Mouse (Mus musculus) Patski (cell line): Measurements from ENCODE around the gene Ing2. TPM values are rescaled to one million over a fixed set of nuclear protein-coding genes. Genes with fewer than 3 reads are reported as not detected.

Source experiments
- ATAC-seq: fragments of 100-300 bp; one replicate; pipeline ENCODE4 v1.8.0; 2021
- CTCF ChIA-PET: fragments of 350-600 bp; sonication (Branson Sonifier 250); formaldehyde crosslinking; loops from one replicate; lab custom pipeline; 2022; ENCODE audit warnings: inconsistent platforms; lab: Charles Lee
- POLR2A ChIA-PET: fragments of 350-600 bp; sonication (Branson Sonifier 250); formaldehyde crosslinking; loops from one replicate; lab custom pipeline; 2022; ENCODE audit warnings: antibody characterized with exemption, inconsistent platforms; lab: Charles Lee
- DNase-seq: peaks from one replicate; pipeline ENCODE4 v3.0.0-alpha.2; 2011; ENCODE audit warnings: low read depth, low spot score
- H3K27me3 ChIP-seq: fragments of 371-371 bp; one replicate; pipeline ENCODE4 v1.5.1; 2021
- CTCF ChIP-seq: fragments of 100-300 bp; IDR thresholded peaks from one replicate; pipeline ENCODE4 v1.5.1; 2021
- in situ Hi-C: fragments of 300-500 bp; cut with MboI; formaldehyde crosslinking; loops from 3 replicates; pipeline ENCODE4 v1.11.1; 2018; ENCODE audit warnings: low pct_unique_long_range_greater_than_20kb, mixed read lengths
- polyA plus RNA-seq: library from polyadenylated mRNA; unstranded; gene quantifications from one replicate; pipeline ENCODE4 v1.2.3, GENCODE M21; 2021

Ing2 gene
- polyA plus RNA-seq, 1 experiment from 2014 or later: 27.2 TPM

- ChIA-PET CTCF (interaction anchor here (1.5 to 2.4 kb wide), 4 partner anchors 9 to 55 kb away, joined by 3 to 12 read pairs (median 4); no protein-coding TSS in a partner anchor), POLR2A (no interaction called here)
- TF ChIP-seq CTCF: no peak
- DNase-seq (no peak), ATAC-seq (no peak)
- no peaks in the 10 kb centered on the region for H3K27me3 ChIP-seq
- in situ Hi-C loops: no loop called here
These were observed 20.9 kb downstream of the Ing2 start for GRCm38 (mm10) chr8:47654406-47654805.

DNA sequence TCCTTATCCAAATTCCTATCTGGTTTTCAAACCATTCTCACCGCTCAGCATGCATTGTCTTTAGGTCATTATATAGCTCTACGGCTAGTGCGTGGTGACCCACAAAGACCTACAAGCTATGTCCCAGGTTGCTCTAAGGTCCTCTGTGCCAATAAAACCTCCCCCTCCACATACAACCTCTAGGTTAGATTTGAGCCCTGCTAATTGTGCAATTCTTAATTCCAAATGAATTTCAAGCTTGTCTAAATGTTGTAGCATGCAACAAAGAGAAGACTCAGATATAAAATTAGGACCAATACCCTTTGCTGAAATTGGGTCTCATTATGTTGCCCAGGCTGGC is 22.6 kb downstream of the Ing2 start:
- CTCF ChIA-PET: interaction anchor here (0.9 kb wide), 1 partner anchor 15 kb away, joined by 3 read pairs; no protein-coding TSS in a partner anchor
- no peak for TF ChIP-seq CTCF
- ATAC-seq: no peak
- DNase-seq: no peak
- in situ Hi-C loops: no loop called here
- no peaks in the 10 kb centered on the region for H3K27me3 ChIP-seq
- POLR2A ChIA-PET: interaction anchor here (1.2 kb wide), 1 partner anchor 11 kb away, joined by 3 read pairs; no protein-coding TSS in a partner anchor

DNA sequence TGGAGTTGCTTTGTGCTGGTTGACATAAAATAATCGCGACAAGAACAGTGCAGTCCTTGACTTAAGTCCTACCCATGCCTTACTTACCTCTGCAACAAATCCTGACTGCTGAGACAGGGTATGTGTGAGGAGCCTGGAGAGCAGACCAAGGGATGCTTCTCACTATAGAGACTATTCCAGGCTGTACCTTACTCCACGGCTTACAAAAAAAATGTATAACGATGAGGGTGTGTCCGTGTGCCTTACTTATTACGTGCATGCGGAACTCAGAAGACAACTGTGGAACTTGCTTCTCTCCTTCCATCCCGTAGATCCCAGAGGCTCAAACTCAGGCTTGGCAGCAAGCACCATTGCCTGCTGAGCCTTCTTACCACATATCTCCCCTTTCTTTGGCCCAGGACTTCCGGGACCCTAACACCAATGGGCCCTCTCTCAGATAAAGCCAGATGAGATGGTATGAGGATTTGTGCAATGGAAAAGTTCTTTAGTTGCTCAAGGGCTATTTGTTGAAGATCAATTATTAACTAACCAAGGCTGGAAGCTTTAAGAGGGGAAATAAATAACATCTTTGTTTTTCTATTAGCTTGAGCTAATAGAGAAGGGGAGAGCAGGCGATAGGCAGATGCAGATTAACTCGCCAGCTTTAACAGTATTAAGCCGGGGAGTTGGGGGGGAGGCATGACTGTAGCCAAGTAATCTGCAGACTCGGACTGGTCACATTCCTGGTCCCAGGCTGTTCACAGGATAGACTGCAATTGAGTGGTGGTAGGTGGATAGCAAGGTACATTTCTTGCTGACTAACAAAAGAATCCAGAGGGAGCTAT is 23.2 kb downstream of the Ing2 start:
- no peak for DNase-seq
- H3K27me3 ChIP-seq: no peaks in the 10 kb centered on the region
- in situ Hi-C loops: no loop called here
- POLR2A ChIA-PET: interaction anchor here (0.6 to 1.2 kb wide), 2 partner anchors 12 to 18 kb away, joined by 3 read pairs; no protein-coding TSS in a partner anchor
- CTCF ChIA-PET: interaction anchor here (0.9 to 1.5 kb wide), 2 partner anchors 14 to 26 kb away, joined by 3 read pairs; no protein-coding TSS in a partner anchor
- TF ChIP-seq CTCF: no peak
- ATAC-seq: no peak

DNA sequence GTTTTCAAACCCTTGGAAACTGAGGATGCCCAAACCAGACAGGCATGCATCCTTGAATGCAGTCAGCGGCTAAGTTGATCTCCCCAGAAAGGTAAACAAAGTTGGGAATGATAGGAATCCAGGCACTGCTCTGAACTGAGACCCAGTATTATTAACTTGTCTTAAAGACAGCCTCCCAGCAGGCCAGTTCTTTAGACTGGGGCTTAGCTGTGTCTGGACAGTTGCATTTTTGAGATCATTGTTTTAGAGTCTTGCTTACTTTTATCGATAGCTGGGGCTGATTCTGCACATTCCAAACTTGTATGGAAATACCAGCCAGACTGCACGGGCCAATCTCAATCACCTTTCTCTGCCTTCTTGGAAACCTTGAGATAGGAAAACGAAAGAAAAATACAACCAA is 24.5 kb downstream of the Ing2 start:
- ChIA-PET CTCF (interaction anchor here (1.5 kb wide), 1 partner anchor 27 kb away, joined by 3 read pairs; no protein-coding TSS in a partner anchor), POLR2A (no interaction called here)
- ATAC-seq: peak; percentile 79
- TF ChIP-seq CTCF: no peak
- no peak for DNase-seq
- in situ Hi-C loops: no loop called here
- H3K27me3 ChIP-seq: no peaks in the 10 kb centered on the region

GRCm38 (mm10) chr8:47649551-47649950 is 25.8 kb downstream of the Ing2 start:
- TF ChIP-seq CTCF: no peak
- H3K27me3 ChIP-seq: no peaks in the 10 kb centered on the region
- POLR2A ChIA-PET: no interaction called here
- DNase-seq (no peak), ATAC-seq (no peak)
- in situ Hi-C loops: no loop called here
- CTCF ChIA-PET: interaction anchor here (0.6 to 1.0 kb wide), 3 partner anchors 20 to 26 kb away, joined by 3 read pairs; no protein-coding TSS in a partner anchor

GRCm38 (mm10) chr8:47642514-47643064 is 32.8 kb downstream of the Ing2 start:
- ChIA-PET POLR2A (no interaction called here), CTCF (interaction anchor here (1.2 kb wide), 1 partner anchor 44 kb away, joined by 3 read pairs; no protein-coding TSS in a partner anchor)
- H3K27me3 ChIP-seq: no peaks in the 10 kb centered on the region
- TF ChIP-seq CTCF: no peak
- DNase-seq (no peak), ATAC-seq (no peak)
- in situ Hi-C loops: no loop called here

DNA sequence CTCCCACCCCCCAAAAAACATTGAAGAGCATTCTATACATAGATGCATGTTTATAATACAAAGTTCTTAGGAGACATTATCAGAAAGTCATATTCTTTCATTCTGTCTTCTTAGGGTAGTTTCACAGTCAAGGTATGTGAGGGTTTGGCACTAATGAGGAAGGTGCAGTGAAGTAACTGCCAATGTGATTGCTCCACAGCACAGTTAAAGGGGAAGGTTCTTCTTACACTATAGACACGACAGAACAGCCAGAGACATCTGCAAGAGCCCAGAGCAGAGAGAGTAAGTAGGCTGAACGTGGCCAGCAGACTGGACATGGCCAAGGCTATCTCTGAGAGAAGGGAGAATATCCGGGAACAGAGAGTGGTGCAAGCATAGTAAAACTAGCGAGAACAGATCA is 38.2 kb downstream of the Ing2 start:
- TF ChIP-seq CTCF: no peak
- CTCF ChIA-PET: interaction anchor here (1.3 kb wide), 1 partner anchor 15 kb away, joined by 3 read pairs; no protein-coding TSS in a partner anchor
- in situ Hi-C loops: no loop called here
- no peaks in the 10 kb centered on the region for H3K27me3 ChIP-seq
- POLR2A ChIA-PET: interaction anchor here (0.6 kb wide), 1 partner anchor 15 kb away, joined by 3 read pairs; no protein-coding TSS in a partner anchor
- DNase-seq (no peak), ATAC-seq (no peak)

- POLR2A ChIA-PET: interaction anchor here (0.7 kb wide), 1 partner anchor 135 kb away, joined by 4 read pairs; no protein-coding TSS in a partner anchor
- in situ Hi-C loops: no loop called here
These were observed 39.3 kb downstream of the Ing2 start for GRCm38 (mm10) chr8:47636032-47636431.

GRCm38 (mm10) chr8:47634791-47635341 is 40.5 kb downstream of the Ing2 start:
- POLR2A ChIA-PET: interaction anchor here (0.6 kb wide), 2 partner anchors 9 to 67 kb away, joined by 4 read pairs; no protein-coding TSS in a partner anchor
- ATAC-seq: no peak
- H3K27me3 ChIP-seq: no peaks in the 10 kb centered on the region
- no peak for TF ChIP-seq CTCF
- no peak for DNase-seq
- in situ Hi-C loops: no loop called here
- CTCF ChIA-PET: no interaction called here

More at GRCm38 (mm10) chr8:47636032-47636431, 39.3 kb downstream of the Ing2 start:
- no peak for DNase-seq
- no peaks in the 10 kb centered on the region for H3K27me3 ChIP-seq
- CTCF ChIA-PET: no interaction called here
- TF ChIP-seq CTCF: no peak
- no peak for ATAC-seq

- ChIA-PET POLR2A (no interaction called here), CTCF (interaction anchor here (1.3 kb wide), 1 partner anchor 10 kb away, joined by 3 read pairs; no protein-coding TSS in a partner anchor)
- TF ChIP-seq CTCF: no peak
- ATAC-seq (no peak), DNase-seq (no peak)
- H3K27me3 ChIP-seq: peaks cover 3% of the 10 kb centered on the region
- in situ Hi-C loops: no loop called here
These were observed 54.2 kb downstream of the Ing2 start for GRCm38 (mm10) chr8:47621144-47621543.

Other genes starting within 250 kb of the Ing2 start
- 14.7 TPM for gene Stox2, start 229.2 kb downstream of the Ing2 start, polyA plus RNA-seq
- 40.4 TPM for gene Trappc11, start 142.1 kb downstream of the Ing2 start, polyA plus RNA-seq
- 34.6 TPM for gene Rwdd4a, start 141.9 kb downstream of the Ing2 start, polyA plus RNA-seq
- gene Cdkn2aip, start 38.4 kb upstream of the Ing2 start, polyA plus RNA-seq: 13.1 TPM
- 0.09 TPM for gene Cldn24, start 146.6 kb upstream of the Ing2 start, polyA plus RNA-seq
- not detected for gene Cldn22, start 148.9 kb upstream of the Ing2 start, polyA plus RNA-seq